Mouse (Mus musculus) midbrain, embryonic 12.5 days (tissue): ENCODE measurements around the gene Atg7. TPM values are rescaled to one million over a fixed set of nuclear protein-coding genes. Genes with fewer than 3 reads are reported as not detected.

Experiments
- ATAC-seq: fragments of 200-750 bp; cut with Nextera tagmentation; 2 replicates; pipeline ENCODE4 v1.8.0; 2017; ENCODE audit warnings: low read depth, moderate TSS enrichment, moderate library complexity; ENCODE audit not compliant: low FRiP score
- H3K27ac ChIP-seq: fragments of 300-500 bp; sonication (generic); replicated peaks from 2 replicates; pipeline ENCODE4 v1.5.1; 2016; ENCODE audit warnings: mild to moderate bottlenecking
- H3K27me3 ChIP-seq: fragments of 300-500 bp; sonication (generic); 2 replicates; pipeline ENCODE4 v1.6.1; 2016; ENCODE audit warnings: mild to moderate bottlenecking
- H3K36me3 ChIP-seq: fragments of 300-500 bp; sonication (generic); 2 replicates; pipeline ENCODE4 v1.6.1; 2016
- H3K4me1 ChIP-seq: fragments of 300-500 bp; sonication (generic); 2 replicates; pipeline ENCODE4 v1.6.1; 2016
- H3K4me2 ChIP-seq: fragments of 300-500 bp; sonication (generic); replicated peaks from 2 replicates; pipeline ENCODE4 v1.6.1; 2016; ENCODE audit warnings: mild to moderate bottlenecking, moderate library complexity
- H3K4me3 ChIP-seq: fragments of 300-500 bp; sonication (generic); 2 replicates; pipeline ENCODE4 v1.5.1; 2016; ENCODE audit warnings: mild to moderate bottlenecking
- H3K9ac ChIP-seq: fragments of 300-500 bp; sonication (generic); replicated peaks from 2 replicates; pipeline ENCODE4 v1.6.1; 2016; ENCODE audit warnings: mild to moderate bottlenecking, moderate library complexity
- H3K9me3 ChIP-seq: fragments of 300-500 bp; sonication (generic); 2 replicates; pipeline ENCODE4 v1.6.1; 2016; ENCODE audit warnings: mild to moderate bottlenecking
- WGBS: fragments of 180-500 bp; shearing (Covaris S2); methylation state at CpG from one replicate; pipeline ENCODE4 v1.1.7; 2016; 5-methylcytosine and 5-hydroxymethylcytosine counted together
- polyA plus RNA-seq: library from polyadenylated mRNA; unstranded; fragments of >200 nt; fragmentation: Nextera tagmentation; extraction: Ambion mirVana; gene quantifications from 2 replicates; pipeline ENCODE4 v1.2.1, GENCODE M21; 2016

Gene Atg7
- polyA plus RNA-seq, 1 experiment from 2014 or later: 19.4 TPM

DNA sequence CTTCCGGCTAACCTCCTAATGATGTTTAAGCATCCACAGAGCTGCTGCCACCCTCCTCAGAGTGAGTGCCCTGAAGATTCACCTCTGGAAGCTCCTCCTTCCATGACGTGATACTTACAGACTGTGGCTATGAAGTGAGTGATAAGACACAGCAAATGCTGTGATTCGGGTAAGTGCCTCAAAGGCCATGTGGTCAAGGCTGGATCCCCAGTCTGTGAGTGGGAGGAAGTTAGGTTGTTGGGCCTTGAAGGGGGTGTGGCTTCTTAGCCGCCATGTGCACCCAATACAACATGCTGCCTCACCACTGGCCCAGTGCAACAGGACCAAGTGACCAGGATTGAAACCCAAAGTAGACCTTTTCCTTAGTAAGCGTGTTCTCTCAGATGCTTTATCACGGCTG is 261.3 kb downstream of the Atg7 start:
- WGBS: 79% methylated on average over 6 of the region's 6 CpGs
- Histone ChIP-seq H3K36me3 (no peaks in the 10 kb centered on the region), H3K4me2 (no peak overlapping the region), H3K9me3 (no peaks in the 10 kb centered on the region), H3K4me1 (peaks cover 77% of the 10 kb centered on the region), H3K27me3 (no peaks in the 10 kb centered on the region), H3K9ac (no peak overlapping the region), H3K27ac (no peak overlapping the region), H3K4me3 (no peak overlapping the region)
- no peak for ATAC-seq

DNA sequence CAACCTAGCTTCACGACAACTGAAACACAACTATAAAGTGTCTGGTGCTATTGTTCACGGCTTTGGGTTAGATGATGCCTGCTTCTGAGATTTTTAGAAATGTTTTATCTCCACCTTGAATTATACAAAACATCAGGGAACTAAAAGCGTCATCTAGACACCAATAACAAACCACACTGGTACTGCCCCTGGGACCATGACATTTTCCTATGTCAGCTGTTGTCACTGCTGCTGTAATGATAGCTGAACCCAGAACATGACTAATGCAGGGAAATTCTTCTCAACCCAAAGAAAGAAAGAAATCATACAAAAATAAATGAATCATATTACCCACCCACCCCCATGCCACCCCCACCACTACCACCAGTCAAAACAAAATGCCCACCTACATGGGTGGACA is 261.9 kb downstream of the Atg7 start:
- Histone ChIP-seq H3K4me2 (no peak overlapping the region), H3K27me3 (no peaks in the 10 kb centered on the region), H3K9ac (no peak overlapping the region), H3K36me3 (no peaks in the 10 kb centered on the region), H3K4me3 (no peak overlapping the region), H3K9me3 (no peaks in the 10 kb centered on the region), H3K27ac (no peak overlapping the region), H3K4me1 (peaks cover 71% of the 10 kb centered on the region)
- no peak for ATAC-seq
- WGBS: over 99% methylated on average over 3 of the region's 3 CpGs

DNA sequence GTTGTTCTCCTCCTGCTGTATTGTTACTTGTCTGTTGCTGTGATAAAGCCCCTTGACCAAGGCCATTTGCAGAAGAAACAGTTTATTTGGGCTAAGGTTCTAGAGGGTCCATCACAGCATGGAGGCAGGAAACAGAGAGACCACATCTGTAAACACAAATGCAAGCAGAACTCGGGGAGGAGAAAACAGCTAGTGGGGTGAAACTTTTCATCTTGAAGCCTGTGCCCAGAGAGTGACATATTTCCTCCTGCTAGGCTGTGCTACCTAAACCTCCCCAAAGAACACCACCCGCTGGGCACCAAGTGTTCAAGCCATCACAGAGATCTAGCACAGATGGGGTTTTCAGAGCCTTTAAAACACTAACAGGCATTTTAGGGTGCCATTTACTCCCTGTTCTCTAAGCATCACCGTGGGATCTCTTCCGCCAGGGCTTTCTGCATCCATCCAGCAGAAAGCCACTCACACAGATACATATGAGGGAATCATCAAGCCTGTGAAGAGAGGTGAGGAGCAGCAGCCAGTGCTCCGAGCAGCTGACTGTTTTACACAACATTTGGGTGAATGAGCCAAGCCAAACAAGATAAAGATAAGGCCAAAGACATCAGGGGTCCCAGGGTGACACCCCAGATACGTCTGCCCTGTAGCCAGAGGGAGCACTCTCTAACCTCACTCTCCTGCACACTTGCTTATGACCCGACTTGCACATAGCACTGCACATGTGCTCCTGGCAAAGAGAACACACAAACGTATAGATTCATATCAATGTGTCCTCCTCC is 262.5 kb downstream of the Atg7 start:
- H3K36me3 ChIP-seq: no peaks in the 10 kb centered on the region
- ATAC-seq: no peak
- whole genome bisulfite sequencing: 87% methylated on average over 8 of the region's 8 CpGs
- no peaks in the 10 kb centered on the region for H3K27me3 ChIP-seq
- no peak overlapping the region for H3K27ac ChIP-seq
- no peaks in the 10 kb centered on the region for H3K9me3 ChIP-seq
- H3K4me3 ChIP-seq: no peak overlapping the region
- no peak overlapping the region for H3K4me2 ChIP-seq
- peaks cover 64% of the 10 kb centered on the region for H3K4me1 ChIP-seq
- no peak overlapping the region for H3K9ac ChIP-seq

DNA sequence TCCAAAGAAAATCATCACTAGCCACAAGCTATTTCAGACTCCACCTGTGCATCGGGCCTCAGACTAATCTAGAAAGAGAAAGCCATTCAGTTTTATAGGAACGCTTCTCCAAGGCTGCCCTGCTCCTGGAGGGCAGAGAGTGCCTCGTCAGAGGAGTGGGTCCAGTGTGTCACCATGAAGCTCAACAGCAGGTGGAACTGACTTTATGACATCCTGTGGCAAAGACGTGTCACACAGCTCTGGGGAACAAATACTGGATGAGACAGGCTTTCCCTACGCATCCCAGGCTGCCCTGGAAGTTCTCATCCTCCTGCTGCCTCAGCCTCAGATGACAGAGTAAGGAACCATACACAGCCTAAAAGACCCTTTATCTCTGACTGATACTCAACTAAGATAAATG is 263.3 kb downstream of the Atg7 start:
- Histone ChIP-seq H3K4me3 (no peak overlapping the region), H3K4me1 (peaks cover 57% of the 10 kb centered on the region), H3K9me3 (no peaks in the 10 kb centered on the region), H3K27me3 (no peaks in the 10 kb centered on the region), H3K36me3 (no peaks in the 10 kb centered on the region), H3K27ac (no peak overlapping the region), H3K4me2 (no peak overlapping the region), H3K9ac (no peak overlapping the region)
- WGBS: 74% methylated on average over 5 of the region's 5 CpGs
- no peak for ATAC-seq

DNA sequence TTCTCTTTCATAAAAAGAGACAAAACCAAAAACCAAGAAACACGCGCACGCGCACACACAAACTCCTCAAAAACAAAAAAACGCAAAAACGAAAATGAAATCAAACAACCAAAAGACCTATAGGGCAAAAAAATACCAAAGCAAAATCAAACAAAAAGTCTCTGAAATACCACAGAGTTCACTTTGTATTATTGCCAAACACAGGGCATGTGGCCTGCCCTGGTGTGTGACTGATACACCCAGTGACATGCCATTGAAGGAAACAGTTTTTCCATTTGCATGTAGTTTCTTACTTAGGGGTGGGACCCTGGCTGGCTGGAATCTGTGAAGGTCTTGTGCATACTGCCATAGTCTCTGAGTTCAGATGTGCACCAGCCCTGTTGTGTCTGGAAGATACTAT is 264.6 kb downstream of the Atg7 start:
- no peak overlapping the region for H3K4me2 ChIP-seq
- peaks cover 53% of the 10 kb centered on the region for H3K4me1 ChIP-seq
- H3K36me3 ChIP-seq: no peaks in the 10 kb centered on the region
- H3K27me3 ChIP-seq: no peaks in the 10 kb centered on the region
- 90% methylated on average over 6 of the region's 6 CpGs for WGBS
- no peaks in the 10 kb centered on the region for H3K9me3 ChIP-seq
- ATAC-seq: no peak
- H3K9ac ChIP-seq: no peak overlapping the region
- no peak overlapping the region for H3K4me3 ChIP-seq
- no peak overlapping the region for H3K27ac ChIP-seq

DNA sequence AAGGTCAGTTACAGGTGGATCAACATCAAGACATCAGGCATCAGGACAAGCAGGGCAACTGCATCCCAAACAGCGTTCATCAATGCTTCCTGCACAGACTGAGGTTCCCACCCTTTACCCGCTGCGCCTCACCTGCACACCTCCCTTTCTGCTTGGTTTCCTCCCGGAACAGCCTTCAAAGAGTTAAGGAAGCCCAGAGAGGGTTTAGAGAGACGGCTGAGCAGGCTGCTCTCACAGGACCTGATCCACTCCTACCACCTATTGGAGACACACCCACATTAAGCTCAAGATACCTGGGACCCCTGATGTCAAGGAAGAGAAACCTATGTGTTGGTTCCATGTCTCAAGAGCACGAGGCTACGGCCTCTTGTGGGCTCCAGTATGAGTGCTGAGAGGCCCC is 266.9 kb downstream of the Atg7 start:
- ATAC-seq: no peak
- 93% methylated on average over 7 of the region's 7 CpGs for WGBS
- H3K27ac ChIP-seq: no peak overlapping the region
- peaks cover 53% of the 10 kb centered on the region for H3K4me1 ChIP-seq
- H3K27me3 ChIP-seq: no peaks in the 10 kb centered on the region
- no peaks in the 10 kb centered on the region for H3K9me3 ChIP-seq
- no peak overlapping the region for H3K4me2 ChIP-seq
- H3K4me3 ChIP-seq: no peak overlapping the region
- no peak overlapping the region for H3K9ac ChIP-seq
- H3K36me3 ChIP-seq: no peaks in the 10 kb centered on the region

Other genes with a start within 250 kb of the Atg7 start
- gene Hrh1, start 245.2 kb upstream of the Atg7 start, polyA plus RNA-seq: 0.21 and 0.28 TPM in 2 replicates